Mouse (Mus musculus) hindbrain, embryonic 15.5 days (tissue): ENCODE measurements around the gene Mmgt2. TPM values are rescaled to one million over a fixed set of nuclear protein-coding genes. Genes with fewer than 3 reads are reported as not detected.

Experiments used
- ATAC-seq: fragments of 200-750 bp; cut with Nextera tagmentation; 2 replicates; pipeline ENCODE4 v1.8.0; 2017; ENCODE audit warnings: low read depth, moderate number of reproducible peaks, moderate TSS enrichment; ENCODE audit not compliant: low FRiP score
- H3K27ac ChIP-seq: fragments of 300-500 bp; sonication (generic); replicated peaks from 2 replicates; pipeline ENCODE4 v1.5.1; 2015; ENCODE audit warnings: mild to moderate bottlenecking, inconsistent platforms
- H3K27me3 ChIP-seq: fragments of 300-500 bp; sonication (generic); 2 replicates; pipeline ENCODE4 v1.6.1; 2015; ENCODE audit warnings: control low read depth, inconsistent platforms
- H3K36me3 ChIP-seq: fragments of 300-500 bp; sonication (generic); 2 replicates; pipeline ENCODE4 v1.6.1; 2015; ENCODE audit warnings: control low read depth, inconsistent platforms
- H3K4me1 ChIP-seq: fragments of 300-500 bp; sonication (generic); replicated peaks from 2 replicates; pipeline ENCODE4 v1.6.1; 2015; ENCODE audit warnings: control low read depth, inconsistent platforms
- H3K4me2 ChIP-seq: fragments of 300-500 bp; sonication (generic); 2 replicates; pipeline ENCODE4 v1.6.1; 2015; ENCODE audit warnings: moderate library complexity, mild to moderate bottlenecking, inconsistent platforms
- H3K4me3 ChIP-seq: fragments of 300-500 bp; sonication (generic); 2 replicates; pipeline ENCODE4 v1.5.1; 2015; ENCODE audit warnings: mild to moderate bottlenecking, inconsistent platforms
- H3K9ac ChIP-seq: fragments of 300-500 bp; sonication (generic); 2 replicates; pipeline ENCODE4 v1.6.1; 2015; ENCODE audit warnings: inconsistent platforms
- H3K9me3 ChIP-seq: fragments of 300-500 bp; sonication (generic); 2 replicates; pipeline ENCODE4 v1.6.1; 2016; ENCODE audit warnings: control low read depth, inconsistent platforms
- WGBS: fragments of 180-500 bp; shearing (Covaris S2); methylation state at CpG from one replicate; pipeline ENCODE4 v1.1.7; 2015; 5-methylcytosine and 5-hydroxymethylcytosine counted together
- polyA plus RNA-seq: library from polyadenylated mRNA; unstranded; fragments of >200 nt; fragmentation: Nextera tagmentation; extraction: Ambion mirVana; gene quantifications from 2 replicates; pipeline ENCODE4 v1.2.1, GENCODE M21; 2015

Gene Mmgt2
- polyA plus RNA-seq = 23.7 and 26.4 TPM in 2 replicates

- Histone ChIP-seq H3K27me3 (no peaks in the 10 kb centered on the region), H3K4me1 (peaks cover 50% of the 10 kb centered on the region), H3K4me3 (peak within 1 kb of the TSS; percentile 87), H3K9me3 (no peaks in the 10 kb centered on the region), H3K36me3 (no peaks in the 10 kb centered on the region), H3K4me2 (peak within 1 kb of the TSS; percentile 93), H3K9ac (peak within 1 kb of the TSS; percentile 69), H3K27ac (peak within 1 kb of the TSS; percentile 49)
- 2% methylated on average over 33 of the region's 53 CpGs for WGBS
- ATAC-seq = peak; percentile 83
These were observed at the start of gene Mmgt2 for GRCm38 (mm10) chr11:62648591-62649391. TSS of gene Mmgt2 (plus strand) at chr11:62648664.

- Histone ChIP-seq H3K27ac (peak overlapping the region; percentile 94), H3K4me2 (peak overlapping the region; percentile 51), H3K27me3 (no peaks in the 10 kb centered on the region), H3K9me3 (no peaks in the 10 kb centered on the region), H3K36me3 (peaks cover 27% of the 10 kb centered on the region), H3K9ac (peak overlapping the region; percentile 48), H3K4me1 (peaks cover 38% of the 10 kb centered on the region), H3K4me3 (peak overlapping the region; percentile 75)
- 13% methylated on average over 17 of the region's 17 CpGs for WGBS
- ATAC-seq = no peak; the same call in 1 of the 2 replicates
These were observed 46.5 kb upstream of the Mmgt2 start for GRCm38 (mm10) chr11:62601732-62602618.

DNA sequence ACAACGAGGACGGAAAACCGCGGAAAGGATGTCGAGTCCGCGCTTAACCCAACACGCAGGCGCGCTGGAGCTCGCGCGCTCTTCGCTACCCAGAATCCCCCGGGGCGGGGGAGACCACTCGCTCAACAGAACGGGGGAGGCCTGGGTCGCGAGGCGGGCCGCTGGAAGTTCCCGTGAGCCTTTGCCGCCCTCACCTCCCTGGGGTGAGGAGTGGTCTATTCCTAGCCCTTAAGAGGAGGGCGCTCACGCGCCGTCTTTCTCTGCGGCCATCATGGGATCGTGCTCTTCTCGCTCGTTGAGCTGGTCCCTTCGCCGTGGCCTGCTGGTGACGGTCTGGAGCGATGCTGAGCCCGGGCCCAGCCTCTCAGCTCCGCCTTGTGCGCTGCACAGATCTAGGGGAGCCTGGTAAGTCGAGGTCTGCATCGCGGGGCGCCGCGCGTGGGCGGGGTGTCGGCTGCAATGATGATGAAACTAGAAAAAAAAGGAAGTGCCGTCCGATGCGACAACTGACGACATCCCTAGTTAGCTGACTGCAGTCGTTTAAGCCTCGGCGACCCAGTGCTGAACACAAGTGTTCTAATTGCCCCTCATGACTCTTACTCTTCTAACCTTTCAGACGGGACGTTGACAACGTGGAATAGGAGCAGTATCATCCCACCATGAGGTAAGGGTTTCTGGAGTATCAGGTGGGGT, 45.7 kb upstream of the Mmgt2 start:
- peak overlapping the region; percentile 97 for H3K9ac ChIP-seq
- H3K4me2 ChIP-seq = peak overlapping the region; percentile 78
- under 1% methylated on average over 58 of the region's 58 CpGs for WGBS
- peak; percentile 96 for ATAC-seq
- H3K27me3 ChIP-seq = no peaks in the 10 kb centered on the region
- H3K27ac ChIP-seq = peak overlapping the region; percentile 94
- no peaks in the 10 kb centered on the region for H3K9me3 ChIP-seq
- H3K4me1 ChIP-seq = peaks cover 46% of the 10 kb centered on the region
- H3K4me3 ChIP-seq = peak overlapping the region; percentile 75
- peaks cover 31% of the 10 kb centered on the region for H3K36me3 ChIP-seq

GRCm38 (mm10) chr11:62603312-62604056, 45.0 kb upstream of the Mmgt2 start:
- no peaks in the 10 kb centered on the region for H3K27me3 ChIP-seq
- peak overlapping the region; percentile 78 for H3K4me2 ChIP-seq
- under 1% methylated on average over 13 of the region's 13 CpGs for WGBS
- peaks cover 31% of the 10 kb centered on the region for H3K36me3 ChIP-seq
- peaks cover 48% of the 10 kb centered on the region for H3K4me1 ChIP-seq
- ATAC-seq = no peak
- peak overlapping the region; percentile 75 for H3K4me3 ChIP-seq
- peak overlapping the region; percentile 97 for H3K9ac ChIP-seq
- H3K27ac ChIP-seq = peak overlapping the region; percentile 94
- no peaks in the 10 kb centered on the region for H3K9me3 ChIP-seq

DNA sequence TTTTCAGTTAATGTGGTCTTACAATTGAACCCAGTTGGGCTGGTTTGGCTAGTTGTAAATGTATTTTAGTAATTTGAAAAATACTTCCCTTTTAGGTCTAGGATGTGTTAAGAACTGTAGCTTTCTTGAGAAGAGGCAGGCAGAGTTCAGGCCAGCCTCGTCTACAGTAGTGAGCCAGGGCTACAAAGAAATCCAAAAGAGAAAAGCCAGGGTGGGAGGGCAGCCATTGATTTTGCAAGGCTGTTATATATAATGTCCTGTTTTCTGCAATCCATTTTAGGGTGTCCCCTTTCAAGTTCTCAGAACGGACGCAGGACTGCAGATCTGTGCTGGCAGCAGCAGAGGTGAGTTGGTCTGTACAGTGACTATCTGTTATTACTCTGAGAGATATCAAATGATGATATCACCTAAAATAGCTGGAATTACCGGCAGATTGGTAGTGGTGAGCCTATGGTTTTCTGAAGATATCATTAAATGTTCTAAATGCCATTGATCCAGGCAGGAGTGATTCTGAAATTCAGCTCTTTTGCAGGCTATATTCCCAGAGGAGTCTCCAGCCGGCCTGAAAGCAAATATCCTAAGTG, 44.2 kb upstream of the Mmgt2 start:
- no peak for ATAC-seq
- peak overlapping the region; percentile 75 for H3K4me3 ChIP-seq
- no peaks in the 10 kb centered on the region for H3K27me3 ChIP-seq
- H3K9me3 ChIP-seq = no peaks in the 10 kb centered on the region
- peaks cover 48% of the 10 kb centered on the region for H3K4me1 ChIP-seq
- H3K4me2 ChIP-seq = peak overlapping the region; percentile 78
- no peak overlapping the region for H3K27ac ChIP-seq
- peaks cover 31% of the 10 kb centered on the region for H3K36me3 ChIP-seq
- WGBS = 18% methylated on average over 5 of the region's 5 CpGs
- peak overlapping the region; percentile 97 for H3K9ac ChIP-seq

DNA sequence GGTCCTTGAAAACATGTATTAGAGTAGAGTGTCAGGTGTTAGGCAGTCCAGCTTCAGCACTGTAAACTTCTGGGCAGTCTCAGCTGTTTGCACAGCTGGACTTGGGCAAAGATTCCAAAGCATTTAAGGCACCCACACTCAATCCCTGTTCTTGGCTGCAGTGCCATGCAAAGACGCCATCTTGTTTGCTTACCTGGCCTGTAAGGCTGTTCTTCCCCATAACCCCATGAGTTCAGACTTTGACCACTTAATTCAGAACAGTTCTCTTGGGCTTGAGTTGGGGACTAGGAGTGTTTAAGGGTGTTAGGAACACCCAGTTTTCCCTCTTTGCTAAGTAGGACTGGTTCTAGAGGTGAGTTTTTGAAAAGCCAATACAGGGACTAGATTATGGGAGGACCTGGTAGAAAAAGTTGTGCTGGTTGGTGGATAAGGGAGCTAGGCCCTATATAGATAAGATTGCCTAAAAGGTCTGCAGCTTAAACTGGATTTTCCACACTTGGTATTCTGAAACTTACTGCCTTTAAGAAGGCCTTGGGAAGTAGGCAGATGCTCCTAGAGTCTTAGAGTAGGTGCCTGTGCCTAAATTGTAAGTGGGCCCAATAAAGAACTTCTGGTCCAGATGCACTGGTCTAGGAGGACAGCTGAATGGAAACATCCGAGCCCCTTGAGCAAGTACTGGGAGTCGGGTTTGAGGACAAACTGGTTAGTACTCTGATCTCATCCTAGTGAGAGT, 43.4 kb upstream of the Mmgt2 start:
- Histone ChIP-seq H3K36me3 (peaks cover 34% of the 10 kb centered on the region), H3K9ac (peak overlapping the region; percentile 97), H3K9me3 (no peaks in the 10 kb centered on the region), H3K4me1 (peaks cover 48% of the 10 kb centered on the region), H3K27me3 (no peaks in the 10 kb centered on the region), H3K27ac (no peak overlapping the region), H3K4me2 (peak overlapping the region; percentile 78), H3K4me3 (peak overlapping the region; percentile 75; the same call in 1 of the 2 replicates)
- ATAC-seq = no peak
- 32% methylated on average over 3 of the region's 3 CpGs for WGBS

DNA sequence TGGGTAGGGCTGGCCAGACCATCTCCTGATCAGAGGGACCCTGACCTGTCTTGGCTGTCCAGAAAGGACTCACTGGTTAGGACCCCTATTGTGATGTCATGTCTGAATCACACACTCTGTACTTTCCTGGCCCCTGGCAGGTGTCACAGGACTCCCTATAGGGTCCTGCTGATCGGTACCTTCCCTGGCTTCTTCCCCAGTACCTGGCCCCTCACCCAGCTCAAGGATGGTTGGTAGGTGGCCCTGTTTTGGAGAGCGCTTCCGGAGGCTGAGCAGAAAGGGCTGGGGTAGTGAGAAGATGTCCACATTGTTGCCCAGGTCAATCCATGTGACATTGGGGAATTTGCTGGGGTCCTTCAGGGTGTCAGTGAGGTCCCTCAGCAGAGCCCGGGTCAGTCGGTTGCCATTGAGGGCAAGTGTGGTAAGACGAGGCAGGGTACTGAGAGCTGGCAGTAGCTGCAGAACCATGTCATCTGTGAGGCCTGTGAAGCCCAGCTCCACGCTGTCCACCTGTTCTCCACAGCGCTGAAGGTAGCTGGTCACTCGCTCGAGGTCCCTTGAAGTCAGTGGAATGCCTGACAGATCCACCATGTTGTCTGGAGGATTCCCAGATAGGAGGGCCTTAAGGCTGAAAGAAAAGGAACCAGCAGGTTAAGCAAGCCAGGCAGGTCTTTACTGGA, 42.7 kb upstream of the Mmgt2 start:
- 42% methylated on average over 10 of the region's 10 CpGs for WGBS
- Histone ChIP-seq H3K36me3 (peaks cover 41% of the 10 kb centered on the region), H3K4me3 (peak overlapping the region; percentile 8), H3K27me3 (no peaks in the 10 kb centered on the region), H3K4me2 (peak overlapping the region; percentile 78), H3K9ac (peak overlapping the region; percentile 23), H3K27ac (peak overlapping the region; percentile 49), H3K4me1 (peaks cover 48% of the 10 kb centered on the region), H3K9me3 (no peaks in the 10 kb centered on the region)
- ATAC-seq = no peak

GRCm38 (mm10) chr11:62606299-62607169, 41.9 kb upstream of the Mmgt2 start:
- no peak for ATAC-seq
- no peak overlapping the region for H3K4me2 ChIP-seq
- H3K27me3 ChIP-seq = no peaks in the 10 kb centered on the region
- H3K9ac ChIP-seq = peak overlapping the region; percentile 23; the same call in 1 of the 2 replicates
- H3K9me3 ChIP-seq = no peaks in the 10 kb centered on the region
- no peak overlapping the region for H3K4me3 ChIP-seq
- H3K4me1 ChIP-seq = peaks cover 48% of the 10 kb centered on the region
- 60% methylated on average over 10 of the region's 10 CpGs for WGBS
- H3K36me3 ChIP-seq = peaks cover 41% of the 10 kb centered on the region
- H3K27ac ChIP-seq = peak overlapping the region; percentile 49; the same call in 1 of the 2 replicates

GRCm38 (mm10) chr11:62607170-62607951, 41.1 kb upstream of the Mmgt2 start:
- 64% methylated on average over 10 of the region's 10 CpGs for WGBS
- Histone ChIP-seq H3K27ac (0 out of 2 replicates have a peak overlapping the region, but pooled peaks have one; percentile 7), H3K9ac (no peak overlapping the region), H3K36me3 (peaks cover 41% of the 10 kb centered on the region), H3K9me3 (no peaks in the 10 kb centered on the region), H3K27me3 (no peaks in the 10 kb centered on the region), H3K4me2 (no peak overlapping the region), H3K4me3 (no peak overlapping the region), H3K4me1 (peaks cover 47% of the 10 kb centered on the region)
- no peak for ATAC-seq
